Mouse (Mus musculus) liver, postnatal 0 days (tissue): Measurements from ENCODE around the gene Rps12-ps3.

Source experiments
- CTCF ChIP-seq: sonication (generic); IDR thresholded peaks from 2 replicates; pipeline ENCODE4 v1.5.1; 2016; ENCODE audit warnings: antibody characterized with exemption, low read depth
- EP300 ChIP-seq: IDR thresholded peaks from 2 replicates; pipeline ENCODE4 v1.6.1; 2016; ENCODE audit warnings: antibody characterized with exemption, low read depth, mild to moderate bottlenecking

DNA sequence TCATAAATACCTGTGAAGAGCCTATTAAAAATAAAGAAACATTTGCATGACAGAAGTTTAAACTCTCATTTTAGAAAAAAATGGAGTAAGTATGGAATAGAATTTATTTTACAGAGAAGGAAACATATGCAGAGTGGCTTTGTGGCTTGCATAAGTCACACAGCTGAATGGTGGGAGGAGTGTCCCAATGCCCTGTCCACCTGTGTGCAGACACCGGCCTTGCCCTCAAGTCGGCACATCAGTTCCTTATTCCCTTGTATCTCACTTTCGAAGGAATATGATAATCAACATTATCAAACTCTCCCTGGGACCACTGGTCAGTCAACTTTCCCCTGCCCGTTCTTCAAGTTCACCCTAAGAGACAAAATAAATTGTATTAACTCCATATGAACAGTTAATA lies 35.8 kb downstream of the Rps12-ps3 start:
- TF ChIP-seq CTCF: no peak
- no peak for TF ChIP-seq EP300
